Mouse (Mus musculus) olfactory bulb, adult 2 months (tissue): ENCODE measurements around the gene N4bp3. TPM values are rescaled to one million over a fixed set of nuclear protein-coding genes. Genes with fewer than 3 reads are reported as not detected.

Experiments used
- H3K27ac ChIP-seq: fragments of 200-500 bp; 2 replicates; pipeline ENCODE4 v1.5.1; 2012; ENCODE audit warnings: low read depth, low read length; ENCODE audit not compliant: insufficient read depth
- H3K4me1 ChIP-seq: fragments of 200-500 bp; 2 replicates; pipeline ENCODE4 v1.6.1; 2012; ENCODE audit warnings: low read length; ENCODE audit not compliant: control insufficient read depth, insufficient read depth
- H3K4me3 ChIP-seq: fragments of 200-500 bp; 2 replicates; pipeline ENCODE4 v1.5.1; 2012; ENCODE audit warnings: mild to moderate bottlenecking, low read depth, low read length, moderate library complexity; ENCODE audit not compliant: insufficient read depth
- CTCF ChIP-seq: fragments of 200-500 bp; IDR thresholded peaks from 2 replicates; pipeline ENCODE4 v1.5.1; 2012; ENCODE audit warnings: low read depth, mild to moderate bottlenecking, low read length, moderate library complexity; ENCODE audit not compliant: insufficient read depth
- POLR2A ChIP-seq: fragments of 200-500 bp; IDR thresholded peaks from 2 replicates; pipeline ENCODE4 v1.6.1; 2012; ENCODE audit warnings: mild to moderate bottlenecking, low read depth, low read length, moderate library complexity; ENCODE audit not compliant: insufficient read depth
- WGBS: fragments of 180-500 bp; shearing (Covaris S2); methylation state at CpG from one replicate; pipeline ENCODE4 v1.1.7; 2018; 5-methylcytosine and 5-hydroxymethylcytosine counted together
- polyA plus RNA-seq: library from polyadenylated mRNA; stranded (reverse); fragments of >200 nt; gene quantifications from 2 replicates; pipeline ENCODE4 v1.2.4, GENCODE M21; 2012; ENCODE audit warnings: low replicate concordance; ENCODE audit not compliant: missing spikeins, insufficient read depth, insufficient read length

N4bp3 gene
- polyA plus RNA-seq, 1 experiment, result not detected

DNA sequence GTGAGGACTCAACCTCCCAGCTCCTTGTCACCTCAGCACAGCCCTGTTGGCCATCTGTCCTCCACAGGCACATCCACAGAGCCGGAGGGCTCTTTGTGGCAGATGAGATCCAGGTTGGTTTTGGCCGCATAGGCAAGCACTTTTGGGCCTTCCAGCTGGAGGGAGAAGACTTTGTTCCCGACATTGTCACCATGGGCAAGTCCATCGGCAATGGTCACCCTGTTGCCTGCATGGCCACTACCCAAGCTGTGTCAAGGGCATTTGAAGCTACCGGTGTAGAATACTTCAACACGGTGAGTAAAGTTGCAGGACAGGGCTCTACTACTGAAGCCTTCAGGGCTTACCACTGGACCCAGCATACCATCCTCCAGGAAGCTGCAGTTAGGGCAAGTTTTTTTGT, 56.8 kb downstream of the N4bp3 start:
- 87% methylated on average over 6 of the region's 6 CpGs for WGBS
- H3K4me3 ChIP-seq, result no peak overlapping the region
- no peak for TF ChIP-seq POLR2A
- no peak for TF ChIP-seq CTCF
- H3K4me1 ChIP-seq, result no peaks in the 10 kb centered on the region
- H3K27ac ChIP-seq, result no peak overlapping the region

DNA sequence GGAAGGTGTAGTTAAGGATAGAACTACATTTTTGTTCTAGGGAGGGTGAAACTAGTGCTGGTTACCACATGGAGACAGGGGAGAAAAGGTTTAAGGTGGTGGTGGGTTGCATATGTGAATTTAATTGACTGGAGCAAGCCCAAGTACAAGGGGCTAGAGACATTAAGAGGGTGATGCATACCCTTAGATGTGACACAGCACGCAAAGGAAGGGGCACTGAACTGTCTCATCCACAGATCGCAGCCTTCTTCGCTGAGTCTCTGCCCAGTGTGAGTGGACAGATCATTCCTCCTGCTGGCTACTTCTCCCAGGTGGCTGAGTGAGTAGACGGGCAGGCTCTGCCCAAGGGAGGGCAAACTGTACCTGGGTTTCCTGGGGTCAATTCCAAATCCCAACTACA, 57.3 kb downstream of the N4bp3 start:
- no peak for TF ChIP-seq POLR2A
- TF ChIP-seq CTCF, result no peak
- Histone ChIP-seq H3K4me3 (no peak overlapping the region), H3K27ac (no peak overlapping the region), H3K4me1 (no peaks in the 10 kb centered on the region)
- WGBS, result 94% methylated on average over 4 of the region's 4 CpGs

Other genes starting within 250 kb of the N4bp3 start
- gene Phykpl, start 66.1 kb downstream of the N4bp3 start, polyA plus RNA-seq, result not detected in 2 replicates
- gene Hnrnpab, start 44.0 kb downstream of the N4bp3 start, polyA plus RNA-seq, result 230 and 328 TPM in 2 replicates
- not detected in 2 replicates for gene Nhp2, start 31.1 kb downstream of the N4bp3 start, polyA plus RNA-seq
- not detected in 2 replicates for gene Rmnd5b, start 14.9 kb downstream of the N4bp3 start, polyA plus RNA-seq
- not detected in 2 replicates for gene D930048N14Rik, start 112 bp upstream of the N4bp3 start, polyA plus RNA-seq
- gene 0610009B22Rik, start 38.0 kb upstream of the N4bp3 start, polyA plus RNA-seq, result not detected in 2 replicates
- not detected in 2 replicates for gene Sec24a, start 112.8 kb upstream of the N4bp3 start, polyA plus RNA-seq
- not detected in 2 replicates for gene Sar1b, start 112.8 kb upstream of the N4bp3 start, polyA plus RNA-seq
- gene Jade2, start 206.8 kb upstream of the N4bp3 start, polyA plus RNA-seq, result not detected in 2 replicates